Mouse (Mus musculus) hindbrain, embryonic 15.5 days (tissue): Measurements from ENCODE around the gene Lyst. TPM values are rescaled to one million over a fixed set of nuclear protein-coding genes. Genes with fewer than 3 reads are reported as not detected.
A peak's percentile ranks its signal among the peaks of the same experiment; 100 is the strongest.

Experiments
- ATAC-seq: fragments of 200-750 bp; cut with Nextera tagmentation; 2 replicates; pipeline ENCODE4 v1.8.0; 2017; ENCODE audit warnings: low read depth, moderate number of reproducible peaks, moderate TSS enrichment; ENCODE audit not compliant: low FRiP score
- H3K27ac ChIP-seq: fragments of 300-500 bp; sonication (generic); replicated peaks from 2 replicates; pipeline ENCODE4 v1.5.1; 2015; ENCODE audit warnings: mild to moderate bottlenecking, inconsistent platforms
- H3K27me3 ChIP-seq: fragments of 300-500 bp; sonication (generic); 2 replicates; pipeline ENCODE4 v1.6.1; 2015; ENCODE audit warnings: control low read depth, inconsistent platforms
- H3K36me3 ChIP-seq: fragments of 300-500 bp; sonication (generic); 2 replicates; pipeline ENCODE4 v1.6.1; 2015; ENCODE audit warnings: control low read depth, inconsistent platforms
- H3K4me1 ChIP-seq: fragments of 300-500 bp; sonication (generic); replicated peaks from 2 replicates; pipeline ENCODE4 v1.6.1; 2015; ENCODE audit warnings: control low read depth, inconsistent platforms
- H3K4me2 ChIP-seq: fragments of 300-500 bp; sonication (generic); 2 replicates; pipeline ENCODE4 v1.6.1; 2015; ENCODE audit warnings: moderate library complexity, mild to moderate bottlenecking, inconsistent platforms
- H3K4me3 ChIP-seq: fragments of 300-500 bp; sonication (generic); 2 replicates; pipeline ENCODE4 v1.5.1; 2015; ENCODE audit warnings: mild to moderate bottlenecking, inconsistent platforms
- H3K9ac ChIP-seq: fragments of 300-500 bp; sonication (generic); 2 replicates; pipeline ENCODE4 v1.6.1; 2015; ENCODE audit warnings: inconsistent platforms
- H3K9me3 ChIP-seq: fragments of 300-500 bp; sonication (generic); 2 replicates; pipeline ENCODE4 v1.6.1; 2016; ENCODE audit warnings: control low read depth, inconsistent platforms
- WGBS: fragments of 180-500 bp; shearing (Covaris S2); methylation state at CpG from one replicate; pipeline ENCODE4 v1.1.7; 2015; 5-methylcytosine and 5-hydroxymethylcytosine counted together
- polyA plus RNA-seq: library from polyadenylated mRNA; unstranded; fragments of >200 nt; fragmentation: Nextera tagmentation; extraction: Ambion mirVana; gene quantifications from 2 replicates; pipeline ENCODE4 v1.2.1, GENCODE M21; 2015

The Lyst gene
- polyA plus RNA-seq, 1 experiment from 2014 or later: 4.7 TPM

DNA sequence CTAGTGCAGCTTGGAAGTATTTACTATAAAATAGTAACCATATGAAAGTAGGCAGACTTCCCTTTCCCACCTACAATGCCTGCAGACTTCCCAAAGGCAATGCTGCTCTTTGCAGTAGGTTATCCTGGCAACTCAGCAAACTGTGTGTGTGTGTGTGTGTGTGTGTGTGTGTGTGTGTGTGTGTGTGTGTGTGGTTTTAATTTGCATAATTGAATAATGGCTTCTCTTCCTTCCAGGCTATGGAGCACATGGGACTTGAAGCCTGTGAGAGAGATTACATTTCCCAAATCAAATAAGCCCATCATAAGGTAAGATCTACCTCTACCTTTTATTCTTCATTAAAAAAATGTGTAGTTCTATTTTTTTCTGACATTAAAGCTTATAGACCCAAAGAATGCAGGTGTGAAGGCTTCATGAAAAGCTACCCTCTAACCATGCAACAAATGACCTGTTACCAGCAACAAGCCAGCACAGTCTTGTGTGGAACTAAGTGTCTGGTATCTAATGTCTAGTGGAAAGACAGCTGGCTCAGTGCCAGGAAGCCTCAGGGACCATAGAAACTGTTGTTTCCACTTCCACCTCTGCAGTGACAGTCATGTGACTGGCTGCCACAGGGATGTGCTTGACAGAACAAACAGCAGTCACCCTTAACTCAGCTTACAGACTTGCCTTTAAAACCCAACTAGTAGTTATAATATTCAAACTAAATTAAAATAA lies 185.7 kb downstream of the Lyst start:
- H3K27me3 ChIP-seq: no peaks in the 10 kb centered on the region
- H3K27ac ChIP-seq: no peak overlapping the region
- no peaks in the 10 kb centered on the region for H3K9me3 ChIP-seq
- H3K9ac ChIP-seq: no peak overlapping the region
- no peak overlapping the region for H3K4me2 ChIP-seq
- H3K4me3 ChIP-seq: no peak overlapping the region
- ATAC-seq: peak; percentile 78
- H3K36me3 ChIP-seq: peaks cover 6% of the 10 kb centered on the region
- H3K4me1 ChIP-seq: 0 out of 2 replicates have a peak, but pooled peaks cover 3% of the 10 kb centered on the region

DNA sequence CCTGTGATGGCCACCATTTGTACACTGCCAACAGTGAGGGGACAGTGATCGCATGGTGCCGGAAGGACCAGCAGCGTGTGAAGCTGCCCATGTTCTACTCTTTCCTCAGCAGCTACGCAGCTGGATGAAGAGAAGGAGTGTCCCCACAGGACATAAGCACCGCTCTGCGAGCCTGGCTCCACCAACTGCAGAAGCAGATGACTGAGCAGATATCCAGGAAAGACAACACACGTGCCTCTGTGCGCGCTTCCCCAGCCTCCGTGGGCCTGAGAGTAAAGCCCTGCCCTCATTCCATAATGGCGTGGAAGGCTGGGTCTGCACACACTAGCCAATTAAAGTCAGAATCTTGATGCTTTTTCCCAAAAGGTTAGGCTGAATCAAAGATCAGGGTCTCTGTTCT lies 186.9 kb downstream of the Lyst start:
- no peak overlapping the region for H3K9ac ChIP-seq
- no peaks in the 10 kb centered on the region for H3K9me3 ChIP-seq
- peaks cover 6% of the 10 kb centered on the region for H3K36me3 ChIP-seq
- 0 out of 2 replicates have a peak, but pooled peaks cover 3% of the 10 kb centered on the region for H3K4me1 ChIP-seq
- no peak for ATAC-seq
- 84% methylated on average over 11 of the region's 11 CpGs for WGBS
- H3K27ac ChIP-seq: no peak overlapping the region
- no peak overlapping the region for H3K4me3 ChIP-seq
- 0 out of 2 replicates have a peak, but pooled peaks cover under 1% of the 10 kb centered on the region for H3K27me3 ChIP-seq
- H3K4me2 ChIP-seq: no peak overlapping the region

DNA sequence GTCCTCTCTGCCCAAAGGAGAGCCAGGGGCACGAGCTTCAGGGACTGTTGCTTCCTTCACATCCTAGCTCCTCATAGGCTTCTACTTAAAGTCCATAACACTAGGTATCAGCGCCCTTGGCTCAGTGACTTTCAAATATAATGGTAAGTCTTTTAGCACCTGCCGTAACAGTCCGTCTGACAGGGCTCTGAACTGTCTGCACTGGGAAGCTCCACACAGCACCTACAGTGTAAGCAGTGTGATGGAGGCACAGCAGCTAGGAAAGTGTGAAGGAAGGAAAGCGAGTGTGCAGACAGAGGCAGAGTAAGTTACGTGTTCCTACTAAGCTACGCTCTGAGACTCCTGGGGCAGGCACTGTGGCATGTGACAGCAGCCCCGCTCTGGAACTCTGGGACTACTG lies 187.5 kb downstream of the Lyst start:
- H3K27ac ChIP-seq: no peak overlapping the region
- H3K4me2 ChIP-seq: no peak overlapping the region
- ATAC-seq: no peak
- WGBS: 83% methylated on average over 8 of the region's 8 CpGs
- H3K27me3 ChIP-seq: peaks cover 2% of the 10 kb centered on the region; the same call in 1 of the 2 replicates
- 0 out of 2 replicates have a peak, but pooled peaks cover 3% of the 10 kb centered on the region for H3K4me1 ChIP-seq
- no peak overlapping the region for H3K4me3 ChIP-seq
- H3K9ac ChIP-seq: no peak overlapping the region
- no peaks in the 10 kb centered on the region for H3K9me3 ChIP-seq
- H3K36me3 ChIP-seq: peaks cover 6% of the 10 kb centered on the region

DNA sequence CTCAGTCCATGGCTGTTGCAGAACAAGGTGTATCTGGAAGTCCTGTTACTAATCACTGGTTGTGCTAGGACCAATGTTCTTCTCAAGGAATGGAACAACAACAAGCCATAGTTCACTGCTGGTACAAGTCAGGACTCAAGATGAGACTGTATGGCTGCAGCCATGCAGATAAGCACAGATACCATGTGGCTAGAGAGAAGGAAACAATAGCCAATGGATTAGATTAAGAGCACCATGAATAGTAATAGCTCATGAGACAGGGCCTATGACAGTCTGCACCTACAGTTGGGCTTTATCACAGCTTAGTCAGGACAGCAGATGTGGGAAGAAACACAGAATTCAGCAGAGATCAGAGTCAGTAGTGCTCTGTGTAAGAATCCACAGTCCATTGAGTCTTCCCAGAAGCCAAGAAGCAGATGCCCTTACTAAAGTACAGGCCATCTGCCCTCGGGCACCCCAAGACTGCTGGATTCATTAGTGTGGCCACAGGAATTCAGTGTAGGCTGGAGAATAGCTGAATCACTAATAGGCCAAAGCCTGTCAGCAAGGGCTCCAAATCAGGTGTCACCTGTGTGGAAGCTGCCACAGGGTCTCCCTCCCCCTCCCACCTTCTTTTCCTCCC lies 188.8 kb downstream of the Lyst start:
- Histone ChIP-seq H3K27me3 (peaks cover 2% of the 10 kb centered on the region; the same call in 1 of the 2 replicates), H3K4me3 (no peak overlapping the region), H3K4me1 (peaks cover 10% of the 10 kb centered on the region; the same call in 1 of the 2 replicates), H3K27ac (no peak overlapping the region), H3K9ac (no peak overlapping the region), H3K36me3 (peaks cover 6% of the 10 kb centered on the region), H3K4me2 (no peak overlapping the region), H3K9me3 (no peaks in the 10 kb centered on the region)
- ATAC-seq: no peak
- WGBS: 100% methylated on average over 1 of the region's 1 CpGs

- H3K36me3 ChIP-seq: peaks cover 6% of the 10 kb centered on the region
- H3K27me3 ChIP-seq: peaks cover 2% of the 10 kb centered on the region; the same call in 1 of the 2 replicates
- ATAC-seq: no peak
- peaks cover 22% of the 10 kb centered on the region for H3K4me1 ChIP-seq
- 62% methylated on average over 3 of the region's 3 CpGs for WGBS
- H3K9ac ChIP-seq: no peak overlapping the region
- H3K27ac ChIP-seq: no peak overlapping the region
- H3K4me3 ChIP-seq: no peak overlapping the region
- no peak overlapping the region for H3K4me2 ChIP-seq
- no peaks in the 10 kb centered on the region for H3K9me3 ChIP-seq
These were observed 190.1 kb downstream of the Lyst start for GRCm38 (mm10) chr13:13780271-13780670.

DNA sequence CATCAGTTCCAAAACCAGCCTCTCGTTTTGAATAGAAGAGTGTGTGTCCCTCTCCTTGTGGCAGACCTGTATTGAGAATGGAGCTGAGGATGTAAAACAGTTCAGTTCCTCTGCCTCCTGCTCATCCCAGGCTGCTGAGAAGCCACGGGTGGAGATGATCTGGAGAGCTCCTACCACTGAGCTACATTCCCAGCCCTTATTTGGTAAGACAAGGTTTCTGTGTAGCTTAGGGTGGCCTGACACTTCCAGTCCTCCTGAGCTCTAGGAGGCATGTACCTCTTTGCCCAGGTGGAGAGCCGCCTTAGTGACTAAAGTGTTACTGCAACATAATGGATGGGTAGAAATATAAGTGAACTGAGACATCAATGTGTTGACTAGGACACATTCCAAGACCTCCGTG lies 190.8 kb downstream of the Lyst start:
- H3K27me3 ChIP-seq: peaks cover 4% of the 10 kb centered on the region
- no peak for ATAC-seq
- no peaks in the 10 kb centered on the region for H3K9me3 ChIP-seq
- peaks cover 28% of the 10 kb centered on the region for H3K4me1 ChIP-seq
- H3K9ac ChIP-seq: no peak overlapping the region
- H3K27ac ChIP-seq: no peak overlapping the region
- H3K36me3 ChIP-seq: peaks cover 6% of the 10 kb centered on the region
- no peak overlapping the region for H3K4me3 ChIP-seq
- 80% methylated on average over 4 of the region's 4 CpGs for WGBS
- no peak overlapping the region for H3K4me2 ChIP-seq

DNA sequence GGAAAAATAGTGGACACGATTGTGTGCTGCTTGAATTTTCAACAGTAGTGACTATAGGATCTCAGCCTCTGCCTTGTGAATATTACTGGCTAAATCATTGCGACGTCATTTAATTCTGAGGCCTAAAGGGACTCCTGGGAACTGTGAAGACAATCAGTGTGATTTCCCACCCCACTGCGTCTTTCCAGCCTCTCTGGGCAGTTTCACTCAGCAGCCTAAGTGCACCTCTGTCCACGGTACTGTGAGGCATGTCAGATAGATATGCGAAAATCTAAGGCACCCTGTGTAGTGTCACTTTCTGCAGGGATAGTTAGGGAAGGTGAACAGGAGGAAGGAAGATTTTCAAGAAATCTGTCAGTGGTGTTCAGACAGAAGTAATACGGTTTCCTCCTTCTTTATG lies 193.1 kb downstream of the Lyst start:
- no peak for ATAC-seq
- H3K27me3 ChIP-seq: peaks cover 5% of the 10 kb centered on the region
- WGBS: 34% methylated on average over 7 of the region's 7 CpGs
- H3K9me3 ChIP-seq: no peaks in the 10 kb centered on the region
- peak overlapping the region; percentile 88 for H3K4me2 ChIP-seq
- H3K4me1 ChIP-seq: peaks cover 29% of the 10 kb centered on the region
- no peaks in the 10 kb centered on the region for H3K36me3 ChIP-seq
- peak overlapping the region; percentile 72 for H3K4me3 ChIP-seq
- H3K9ac ChIP-seq: no peak overlapping the region
- peak overlapping the region; percentile 79 for H3K27ac ChIP-seq

DNA sequence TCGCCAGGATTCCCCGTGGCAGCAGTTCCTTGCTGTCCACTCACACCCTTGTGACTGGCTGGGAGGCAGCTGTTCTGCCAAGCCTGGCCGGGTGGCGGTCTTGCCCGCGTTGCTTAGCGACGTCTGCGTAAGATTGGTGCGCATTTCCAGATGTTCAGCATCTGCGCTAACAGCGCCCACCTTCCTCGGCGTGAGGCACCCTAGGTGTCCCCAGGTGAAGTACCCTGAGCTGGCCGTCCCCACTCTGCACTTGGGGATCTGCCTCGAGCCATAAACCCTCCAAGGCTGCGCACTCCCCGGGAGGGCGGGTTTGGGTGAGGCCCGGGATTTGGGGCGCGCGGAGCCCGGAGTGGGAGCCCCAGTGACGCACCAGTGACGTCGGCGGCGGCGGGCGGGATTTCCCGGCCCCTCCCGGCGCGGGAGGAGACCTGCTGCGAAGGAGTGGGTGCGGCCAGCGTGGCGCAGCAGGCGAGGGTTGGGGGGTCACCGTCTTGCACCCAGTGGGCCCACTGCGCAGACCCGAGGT lies 193.8 kb downstream of the Lyst start, which contains the start of gene Gng4:
Gene Gng4 (plus strand): TSS at position 166 of the 526 bp plus-strand sequence.
- no peaks in the 10 kb centered on the region for H3K9me3 ChIP-seq
- under 1% methylated on average over 42 of the region's 43 CpGs for WGBS
- H3K27ac ChIP-seq: peak within 1 kb of the TSS; percentile 79
- no peaks in the 10 kb centered on the region for H3K36me3 ChIP-seq
- ATAC-seq: peak; percentile 84
- peak within 1 kb of the TSS; percentile 72 for H3K4me3 ChIP-seq
- peaks cover 5% of the 10 kb centered on the region for H3K27me3 ChIP-seq
- H3K9ac ChIP-seq: peak within 1 kb of the TSS; percentile 59
- H3K4me2 ChIP-seq: peak within 1 kb of the TSS; percentile 88
- H3K4me1 ChIP-seq: peaks cover 29% of the 10 kb centered on the region

DNA sequence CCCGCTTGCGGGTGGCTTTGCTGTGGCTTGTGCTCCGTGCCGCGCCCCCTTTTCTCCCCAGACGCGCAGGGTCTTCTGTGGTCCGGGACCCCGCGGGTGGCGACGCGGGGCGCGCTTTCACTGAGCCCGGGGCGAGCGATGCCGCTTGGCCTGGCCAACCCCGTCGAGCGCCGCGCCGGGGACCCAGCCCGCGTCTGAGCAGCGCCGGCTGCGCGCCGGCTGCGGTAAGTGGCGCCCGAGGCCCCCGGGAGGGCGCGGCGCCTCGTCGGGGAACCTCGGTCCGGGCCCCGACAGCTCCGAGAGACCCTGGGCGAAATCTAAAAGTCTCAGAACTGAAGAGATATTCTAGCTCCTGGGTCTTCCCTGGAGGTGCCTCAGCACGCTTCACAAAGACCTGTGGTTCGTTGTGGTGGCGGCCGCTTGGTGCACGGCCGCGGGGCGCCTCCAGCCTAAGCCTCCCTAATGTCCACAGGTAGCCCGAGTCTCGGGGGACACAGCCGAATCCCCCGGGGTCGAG lies 194.3 kb downstream of the Lyst start:
- H3K9me3 ChIP-seq: no peaks in the 10 kb centered on the region
- ATAC-seq: peak; percentile 75
- H3K4me2 ChIP-seq: peak overlapping the region; percentile 88
- H3K4me1 ChIP-seq: peaks cover 29% of the 10 kb centered on the region
- peaks cover 5% of the 10 kb centered on the region for H3K27me3 ChIP-seq
- 1% methylated on average over 58 of the region's 59 CpGs for WGBS
- H3K27ac ChIP-seq: peak overlapping the region; percentile 79
- H3K4me3 ChIP-seq: peak overlapping the region; percentile 72
- no peaks in the 10 kb centered on the region for H3K36me3 ChIP-seq
- H3K9ac ChIP-seq: peak overlapping the region; percentile 59

GRCm38 (mm10) chr13:13784981-13785783 lies 195.0 kb downstream of the Lyst start:
- Histone ChIP-seq H3K36me3 (no peaks in the 10 kb centered on the region), H3K4me1 (peaks cover 29% of the 10 kb centered on the region), H3K4me2 (peak overlapping the region; percentile 88), H3K27me3 (peaks cover 5% of the 10 kb centered on the region), H3K9ac (peak overlapping the region; percentile 59), H3K27ac (peak overlapping the region; percentile 79), H3K9me3 (no peaks in the 10 kb centered on the region), H3K4me3 (peak overlapping the region; percentile 72)
- WGBS: under 1% methylated on average over 30 of the region's 30 CpGs
- ATAC-seq: peak; percentile 23

DNA sequence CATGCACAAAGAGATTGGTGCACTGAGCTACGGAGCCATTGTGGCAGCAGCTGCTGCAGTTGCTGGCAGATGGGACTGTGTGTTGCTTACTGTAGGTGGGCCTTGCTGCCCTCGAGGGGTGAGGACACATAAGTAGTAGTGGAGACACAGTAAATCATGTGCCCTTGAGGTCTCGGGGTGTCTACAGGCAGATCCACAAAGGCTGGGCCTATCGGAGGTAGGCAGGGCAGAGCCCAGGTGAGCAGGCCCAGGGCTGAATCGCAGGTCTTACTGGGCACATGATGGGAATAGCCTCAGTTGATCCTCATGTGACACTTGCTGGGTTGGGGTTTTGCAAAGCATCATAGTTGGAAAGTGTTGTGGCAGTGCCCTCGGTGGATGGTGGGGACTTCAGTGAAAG lies 196.8 kb downstream of the Lyst start:
- Histone ChIP-seq H3K27ac (no peak overlapping the region), H3K4me1 (peaks cover 29% of the 10 kb centered on the region), H3K9ac (no peak overlapping the region), H3K4me2 (no peak overlapping the region), H3K4me3 (no peak overlapping the region), H3K27me3 (peaks cover 5% of the 10 kb centered on the region), H3K36me3 (no peaks in the 10 kb centered on the region), H3K9me3 (no peaks in the 10 kb centered on the region)
- WGBS: 82% methylated on average over 6 of the region's 6 CpGs
- ATAC-seq: no peak
